Mouse (Mus musculus) heart, adult 2 months (tissue): ENCODE measurements around the gene Gm9821. TPM values are rescaled to one million over a fixed set of nuclear protein-coding genes. Genes with fewer than 3 reads are reported as not detected.

Experiments
- DNase-seq, 2 experiments: peaks; one replicate each; pipeline ENCODE4 v3.0.0; 2021
- H3K27ac ChIP-seq: fragments of 200-600 bp; 2 replicates; pipeline ENCODE4 v1.8.1; 2022
- H3K27me3 ChIP-seq: fragments of 200-500 bp; 2 replicates; pipeline ENCODE4 v1.6.1; 2012; ENCODE audit warnings: mild to moderate bottlenecking, low read length, inconsistent platforms, mixed read lengths; ENCODE audit not compliant: control insufficient read depth, insufficient read depth
- H3K36me3 ChIP-seq: fragments of 200-500 bp; 2 replicates; pipeline ENCODE4 v1.6.1; 2012; ENCODE audit warnings: low read length, inconsistent platforms; ENCODE audit not compliant: control insufficient read depth, insufficient read depth
- H3K4me1 ChIP-seq: fragments of 200-500 bp; 2 replicates; pipeline ENCODE4 v1.6.1; 2011; ENCODE audit warnings: low read length; ENCODE audit not compliant: control insufficient read depth, insufficient read depth
- H3K4me3 ChIP-seq: fragments of 200-600 bp; 2 replicates; pipeline ENCODE4 v1.8.1; 2022
- H3K79me2 ChIP-seq: fragments of 200-500 bp; replicated peaks from 2 replicates; pipeline ENCODE4 v1.6.1; 2012; ENCODE audit warnings: mild to moderate bottlenecking, inconsistent platforms, low read length, moderate library complexity, mixed read lengths; ENCODE audit not compliant: control insufficient read depth, insufficient read depth
- H3K9ac ChIP-seq: fragments of 200-500 bp; 2 replicates; pipeline ENCODE4 v1.6.1; 2012; ENCODE audit warnings: low read depth, mild to moderate bottlenecking, control low read depth, inconsistent platforms, low read length, mixed read lengths
- CTCF ChIP-seq: fragments of 200-600 bp; IDR thresholded peaks from 2 replicates; pipeline ENCODE4 v1.8.1; 2022; ENCODE audit warnings: antibody characterized with exemption, mild to moderate bottlenecking, moderate library complexity
- EP300 ChIP-seq: fragments of 200-500 bp; IDR thresholded peaks from 2 replicates; pipeline ENCODE4 v1.6.1; 2011; ENCODE audit warnings: low read depth, low read length, control low read depth; ENCODE audit not compliant: insufficient read depth
- POLR2A ChIP-seq: fragments of 200-500 bp; IDR thresholded peaks from 2 replicates; pipeline ENCODE4 v1.6.1; 2011; ENCODE audit warnings: mild to moderate bottlenecking, low read depth, low read length, control low read depth; ENCODE audit not compliant: insufficient read depth
- WGBS: fragments of 180-500 bp; shearing (Covaris S2); methylation state at CpG from one replicate; pipeline ENCODE4 v1.1.7; 2018; 5-methylcytosine and 5-hydroxymethylcytosine counted together
- intact Hi-C: fragments of 180-260 bp; cut with DNase I; formaldehyde crosslinking; loops from one replicate; pipeline ENCODE4 v1.15.1; 2025
- polyA plus RNA-seq: library from polyadenylated mRNA; depleted of rRNA; stranded (reverse); fragments of >200 nt; gene quantifications from 2 replicates; pipeline ENCODE4 v1.2.3, GENCODE M21; 2012
- total RNA-seq, 2 experiments: library from RNA; stranded (reverse); gene quantifications; 2 replicates each; pipeline ENCODE4 v1.2.3; 2021

The Gm9821 gene
- total and polyA plus RNA-seq, 3 experiments, result not detected

- Histone ChIP-seq H3K36me3 (no peaks in the 10 kb centered on the region), H3K27ac (peak overlapping the region; percentile 97), H3K4me1 (peaks cover 19% of the 10 kb centered on the region), H3K9ac (peak overlapping the region; percentile 76), H3K79me2 (peaks cover 8% of the 10 kb centered on the region), H3K4me3 (peak overlapping the region; percentile 75), H3K27me3 (no peaks in the 10 kb centered on the region)
- 33% methylated on average over 20 of the region's 20 CpGs for WGBS
- intact Hi-C loops, result no loop called here
- peak; percentile 76 for TF ChIP-seq POLR2A
- 0 out of 2 replicates have a peak, but pooled peaks have one; percentile 10 for TF ChIP-seq EP300
- TF ChIP-seq CTCF, result no peak
- peak; percentile 84 to 88 for DNase-seq
These were observed 19.9 kb downstream of the Gm9821 start for GRCm38 (mm10) chr2:91965417-91965816.

DNA sequence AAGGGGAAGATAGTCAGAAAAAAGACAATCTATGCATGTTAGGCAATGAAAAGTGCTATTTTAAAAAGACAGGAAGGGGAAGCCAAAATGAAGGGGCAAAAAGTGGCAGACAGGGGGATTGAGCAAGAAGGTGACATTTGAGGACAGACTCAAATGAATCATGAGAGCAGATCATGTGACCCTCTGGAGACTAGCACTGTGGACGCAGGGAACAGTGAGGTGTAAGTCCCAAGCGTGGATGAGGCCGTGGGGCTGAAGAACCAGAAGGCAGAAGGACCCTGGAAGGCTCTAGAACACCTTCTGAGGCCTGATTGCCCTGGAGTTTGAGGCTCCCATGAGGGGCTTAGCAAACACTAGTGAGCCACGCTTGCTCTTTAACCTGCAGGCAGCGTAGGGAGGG lies 20.9 kb downstream of the Gm9821 start:
- Histone ChIP-seq H3K4me1 (peaks cover 23% of the 10 kb centered on the region), H3K9ac (no peak overlapping the region), H3K27me3 (no peaks in the 10 kb centered on the region), H3K36me3 (no peaks in the 10 kb centered on the region), H3K27ac (peak overlapping the region; percentile 97), H3K4me3 (no peak overlapping the region), H3K79me2 (peaks cover 4% of the 10 kb centered on the region)
- intact Hi-C loops, result no loop called here
- WGBS, result 93% methylated on average over 5 of the region's 5 CpGs
- no peak for DNase-seq
- TF ChIP-seq CTCF, result no peak
- TF ChIP-seq POLR2A, result no peak
- TF ChIP-seq EP300, result no peak

- peak overlapping the region; percentile 87 for H3K27ac ChIP-seq
- no peak overlapping the region for H3K4me3 ChIP-seq
- TF ChIP-seq POLR2A (peak; percentile 71), EP300 (peak; percentile 57; the same call in 1 of the 2 replicates), CTCF (no peak)
- peak; percentile 69 for DNase-seq
- H3K9ac ChIP-seq, result peak overlapping the region; percentile 44
- H3K36me3 ChIP-seq, result no peaks in the 10 kb centered on the region
- no peaks in the 10 kb centered on the region for H3K27me3 ChIP-seq
- H3K4me1 ChIP-seq, result peaks cover 23% of the 10 kb centered on the region
- 39% methylated on average over 11 of the region's 11 CpGs for WGBS
- intact Hi-C loops, result no loop called here
- H3K79me2 ChIP-seq, result peaks cover 2% of the 10 kb centered on the region
These were observed 22.5 kb downstream of the Gm9821 start for GRCm38 (mm10) chr2:91967962-91968361.

DNA sequence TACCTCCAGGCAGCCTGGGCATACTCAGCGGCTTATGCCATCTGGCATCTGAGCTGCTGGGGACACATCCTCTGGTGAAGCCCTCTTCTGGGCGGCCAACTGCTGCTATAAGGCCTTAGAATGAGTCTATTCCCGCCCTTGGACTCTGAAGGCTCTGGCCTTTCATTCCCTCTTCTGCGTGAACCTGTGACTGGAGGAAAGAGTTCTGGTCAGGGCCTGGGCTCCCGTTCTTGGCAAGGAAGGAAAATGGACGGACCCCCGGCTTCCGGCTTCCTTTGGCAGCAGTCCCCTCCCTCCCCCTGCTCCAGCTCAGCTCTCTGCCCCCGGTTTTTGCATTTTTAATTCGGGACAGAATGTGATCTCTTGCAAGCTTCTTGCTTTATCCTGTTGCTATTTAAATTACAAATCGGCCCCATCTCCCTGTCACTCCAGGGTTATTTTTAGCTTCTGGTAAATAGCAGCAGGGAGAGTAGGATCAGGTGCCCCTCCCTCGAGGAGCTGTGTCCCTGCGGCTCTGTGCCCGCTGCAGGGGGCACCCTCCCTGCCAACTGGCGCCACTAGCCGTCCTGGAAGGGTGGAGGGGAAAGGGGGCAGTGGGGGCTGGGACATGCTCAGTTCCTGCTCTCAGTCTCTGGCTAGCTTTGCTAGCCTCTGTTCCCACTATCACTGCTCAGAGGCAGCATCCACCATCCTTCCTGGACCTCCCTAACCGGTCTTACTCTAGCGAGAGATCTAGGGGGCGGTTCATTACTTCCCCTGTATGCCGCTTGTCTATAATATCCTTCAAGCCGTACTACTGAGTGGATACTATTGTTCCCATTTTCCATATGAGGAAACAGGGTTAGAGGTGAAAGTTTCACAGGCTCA lies 26.0 kb downstream of the Gm9821 start:
- peak; percentile 68 to 75 for DNase-seq
- Histone ChIP-seq H3K36me3 (no peaks in the 10 kb centered on the region), H3K4me1 (peaks cover 17% of the 10 kb centered on the region), H3K27ac (peak overlapping the region; percentile 81), H3K9ac (peak overlapping the region; percentile 10), H3K27me3 (peaks cover 9% of the 10 kb centered on the region), H3K79me2 (no peaks in the 10 kb centered on the region), H3K4me3 (peak overlapping the region; percentile 25; the same call in 1 of the 2 replicates)
- TF ChIP-seq POLR2A (no peak), EP300 (no peak), CTCF (no peak)
- intact Hi-C loops, result no loop called here
- WGBS, result 4% methylated on average over 21 of the region's 21 CpGs

DNA sequence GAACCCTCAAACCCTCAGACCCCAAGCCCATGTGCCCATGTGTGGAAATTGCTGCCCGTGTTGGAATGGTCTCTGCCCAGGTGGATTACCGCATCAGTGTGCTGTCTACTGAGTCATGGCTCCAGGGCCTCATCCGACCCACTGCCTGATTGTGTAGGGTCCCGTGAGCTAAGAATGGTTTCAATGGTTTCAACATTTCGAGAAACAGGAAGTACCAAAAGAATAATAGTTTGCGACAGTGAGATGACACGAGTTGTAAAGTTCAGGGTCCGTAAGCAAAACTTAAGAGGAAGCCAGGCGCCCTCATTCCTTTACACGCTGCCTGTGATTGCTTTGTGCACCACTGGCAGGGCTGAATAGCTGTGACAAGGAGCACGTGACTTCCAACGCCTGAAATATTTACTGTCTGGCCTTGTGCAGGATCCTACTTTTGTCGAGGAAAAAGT lies 26.6 kb downstream of the Gm9821 start:
- H3K9ac ChIP-seq, result no peak overlapping the region
- no peaks in the 10 kb centered on the region for H3K36me3 ChIP-seq
- WGBS, result 29% methylated on average over 13 of the region's 13 CpGs
- DNase-seq, result peak in 1 of 2 experiments; percentile 39
- H3K79me2 ChIP-seq, result no peaks in the 10 kb centered on the region
- intact Hi-C loops, result no loop called here
- peaks cover 16% of the 10 kb centered on the region for H3K4me1 ChIP-seq
- H3K4me3 ChIP-seq, result no peak overlapping the region
- TF ChIP-seq EP300, result no peak
- no peak for TF ChIP-seq CTCF
- peak; percentile 25; the same call in 1 of the 2 replicates for TF ChIP-seq POLR2A
- H3K27ac ChIP-seq, result peak overlapping the region; percentile 81
- H3K27me3 ChIP-seq, result peaks cover 9% of the 10 kb centered on the region

- TF ChIP-seq EP300 (no peak), POLR2A (no peak), CTCF (no peak)
- H3K4me1 ChIP-seq, result peaks cover 10% of the 10 kb centered on the region
- no peak overlapping the region for H3K9ac ChIP-seq
- no peaks in the 10 kb centered on the region for H3K36me3 ChIP-seq
- H3K27me3 ChIP-seq, result peaks cover 9% of the 10 kb centered on the region
- H3K79me2 ChIP-seq, result no peaks in the 10 kb centered on the region
- no peak for DNase-seq
- WGBS, result 86% methylated on average over 7 of the region's 7 CpGs
- no peak overlapping the region for H3K4me3 ChIP-seq
- H3K27ac ChIP-seq, result no peak overlapping the region
- intact Hi-C loops, result no loop called here
These were observed 28.1 kb downstream of the Gm9821 start for GRCm38 (mm10) chr2:91973416-91974135.
